Mouse (Mus musculus) forelimb bud, embryonic 11.5 days (tissue): ENCODE results near the gene Aes.

Experiments used
- DNase-seq: peaks from one replicate; pipeline ENCODE4 v3.0.0-alpha.2; 2012; ENCODE audit warnings: low read depth, low spot score

Aes gene

DNA sequence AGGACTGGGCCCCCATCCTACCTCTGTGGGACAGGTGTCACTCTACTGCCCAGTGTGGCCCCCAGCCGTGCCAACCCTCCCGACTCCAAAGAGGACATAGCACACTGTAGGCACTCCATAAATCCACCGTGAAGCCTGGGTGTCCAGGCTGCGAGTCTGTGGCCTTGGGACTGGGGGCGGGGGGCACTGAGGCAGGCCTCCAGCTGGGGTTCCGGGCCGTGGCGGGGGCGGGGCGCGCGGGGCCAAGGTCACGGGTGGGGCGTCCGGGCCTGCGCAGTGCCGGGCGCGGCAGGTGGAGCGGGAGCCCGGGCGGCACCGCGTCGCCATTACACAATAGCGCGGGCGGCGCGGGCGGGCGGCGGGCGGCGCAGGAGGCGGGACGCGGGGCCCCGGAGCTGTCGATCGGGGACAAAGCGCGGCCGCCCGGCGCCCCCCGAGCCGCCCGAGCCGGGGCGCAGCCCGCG lies at the start of gene Aes:
TSS of gene Aes (plus strand) at position 326 of the 464 bp plus-strand sequence.
- DNase-seq = no peak

DNA sequence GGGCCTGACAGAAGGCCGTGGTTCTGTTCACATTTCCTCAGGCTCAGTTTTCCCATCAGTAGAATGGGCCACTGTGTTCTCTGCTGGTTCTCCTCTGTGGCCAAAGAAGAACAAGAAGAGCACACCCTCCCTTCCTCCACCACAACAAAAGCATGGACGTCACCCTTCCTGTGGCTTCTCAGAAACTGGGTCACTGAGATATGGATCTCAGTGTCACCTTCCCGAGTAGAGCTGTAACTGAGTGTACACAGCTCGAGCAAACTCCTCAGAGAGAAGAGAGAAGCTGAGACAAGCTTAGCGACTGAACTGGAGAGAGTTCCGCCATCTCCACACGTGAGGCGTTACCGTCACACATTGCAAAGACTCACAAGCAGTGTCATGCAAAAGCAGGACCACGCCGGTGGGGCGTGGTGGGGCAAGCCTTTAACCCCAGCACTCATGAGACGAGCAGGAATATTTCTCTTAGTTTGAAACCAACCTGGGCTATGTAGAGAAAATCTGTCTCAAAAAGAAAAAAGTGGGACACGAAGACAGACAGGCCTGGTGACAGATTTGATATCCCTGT lies 49.0 kb upstream of the Aes start:
- no peak for DNase-seq

DNA sequence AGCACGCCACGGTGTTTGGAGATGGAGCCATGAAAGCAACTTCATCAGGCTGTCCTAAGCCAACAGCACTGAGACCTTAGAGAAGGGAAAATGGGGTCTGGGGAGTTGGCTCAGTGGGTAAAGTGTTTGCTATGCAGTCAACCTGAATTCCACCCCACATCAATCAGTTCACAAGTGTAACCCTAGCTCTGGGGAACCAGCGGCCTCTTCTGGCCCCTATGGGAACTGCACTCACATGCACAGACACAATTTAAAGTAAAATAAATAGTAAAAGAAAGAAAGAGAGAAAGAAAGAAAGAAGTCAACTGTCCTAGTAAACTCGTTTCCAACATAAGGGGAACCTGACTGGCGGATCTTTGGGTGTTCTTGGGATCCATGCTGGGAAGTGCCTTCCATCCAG lies 45.5 kb upstream of the Aes start:
- DNase-seq = no peak

DNA sequence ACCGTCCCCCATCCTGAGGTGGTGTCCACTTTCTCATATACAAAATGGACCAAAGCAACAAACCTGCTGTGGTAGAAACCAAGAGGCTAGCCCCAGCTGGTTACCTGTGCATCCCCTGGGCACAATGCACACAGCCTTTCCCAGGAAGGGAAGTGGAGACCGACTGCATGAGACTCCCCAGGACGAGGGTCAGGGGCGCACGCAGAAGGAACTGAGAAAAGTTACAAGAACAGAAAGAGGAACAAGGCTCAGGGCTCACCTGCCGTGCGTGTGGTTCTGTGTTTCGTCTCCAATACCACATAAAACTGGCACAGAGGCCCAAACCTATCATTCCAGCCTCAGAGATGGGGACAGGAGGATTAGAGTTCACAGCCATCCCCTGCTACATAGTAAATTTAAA lies 42.1 kb upstream of the Aes start:
- DNase-seq = no peak

DNA sequence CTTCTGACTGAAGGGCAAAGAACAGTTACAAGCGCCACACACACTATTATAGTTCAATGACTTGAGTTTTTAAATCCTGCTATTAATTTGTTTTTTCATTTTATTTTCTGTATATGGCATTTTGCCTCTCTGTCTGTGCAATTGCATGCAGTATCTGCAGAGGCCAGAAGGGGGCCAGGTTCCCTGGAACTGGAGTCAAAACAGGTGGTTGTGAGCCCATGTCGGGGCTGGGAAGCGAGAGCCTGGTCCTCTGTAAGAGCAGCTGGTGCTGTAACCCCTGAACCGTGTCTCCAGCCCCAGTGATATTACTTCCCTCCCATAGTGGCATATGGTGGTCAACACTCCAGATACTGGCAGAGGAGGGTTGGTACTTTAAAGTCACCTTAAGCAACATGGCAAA lies 40.7 kb upstream of the Aes start:
- peak; percentile 63 for DNase-seq

DNA sequence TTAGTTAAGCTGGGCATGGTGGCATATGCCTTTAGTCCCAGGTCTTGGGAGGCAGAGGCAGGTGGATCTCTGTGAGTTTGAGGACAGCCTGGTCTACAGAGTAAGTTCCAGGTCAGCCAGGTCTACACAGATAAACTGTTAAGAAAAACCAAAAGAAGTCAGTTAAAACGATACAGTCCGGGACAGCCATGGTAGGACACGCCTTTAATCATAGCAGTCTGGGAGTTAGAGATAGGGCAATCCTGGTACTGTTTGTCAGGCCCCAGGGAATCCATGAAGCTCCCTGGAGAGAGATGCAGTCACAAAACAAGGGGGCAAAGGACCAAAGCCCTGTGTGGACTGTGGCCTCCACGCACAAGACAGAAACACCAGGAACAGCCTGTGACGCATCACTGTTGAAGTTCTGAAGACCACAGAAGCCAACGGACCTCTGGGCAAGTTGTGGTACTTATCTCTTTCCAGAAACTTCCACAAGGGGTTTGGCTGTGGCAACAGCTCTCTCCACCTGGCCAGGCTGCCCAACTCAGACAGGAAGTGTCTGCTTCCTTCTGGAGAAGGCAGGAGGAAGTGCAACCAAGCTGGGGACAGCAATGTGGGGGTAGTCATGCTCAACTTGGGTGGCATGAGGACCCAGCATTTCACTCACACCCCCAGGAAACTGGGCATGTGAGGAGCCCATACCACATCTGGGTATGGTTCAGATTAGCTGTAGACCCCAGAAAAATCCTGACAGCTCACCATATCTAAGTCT lies 39.9 kb upstream of the Aes start:
- no peak for DNase-seq

DNA sequence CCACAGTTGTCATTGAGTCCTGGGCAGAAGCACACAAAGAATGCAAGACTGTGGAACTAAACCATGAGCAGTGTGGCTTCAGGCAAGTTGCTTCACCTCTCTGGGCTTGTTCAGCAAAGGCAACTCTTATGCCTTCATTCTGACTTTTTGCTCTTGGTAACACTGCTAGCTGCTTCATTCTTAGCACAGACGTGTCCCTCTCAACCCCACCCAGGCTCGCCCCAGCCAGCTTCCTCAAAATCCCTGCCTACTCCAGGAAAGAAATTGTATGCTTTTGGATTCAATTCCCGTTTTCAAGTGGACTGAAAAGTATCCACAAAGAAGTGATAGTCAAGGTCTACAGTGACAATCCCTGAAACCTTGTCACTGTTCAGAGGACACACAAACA lies 39.3 kb upstream of the Aes start:
- no peak for DNase-seq

DNA sequence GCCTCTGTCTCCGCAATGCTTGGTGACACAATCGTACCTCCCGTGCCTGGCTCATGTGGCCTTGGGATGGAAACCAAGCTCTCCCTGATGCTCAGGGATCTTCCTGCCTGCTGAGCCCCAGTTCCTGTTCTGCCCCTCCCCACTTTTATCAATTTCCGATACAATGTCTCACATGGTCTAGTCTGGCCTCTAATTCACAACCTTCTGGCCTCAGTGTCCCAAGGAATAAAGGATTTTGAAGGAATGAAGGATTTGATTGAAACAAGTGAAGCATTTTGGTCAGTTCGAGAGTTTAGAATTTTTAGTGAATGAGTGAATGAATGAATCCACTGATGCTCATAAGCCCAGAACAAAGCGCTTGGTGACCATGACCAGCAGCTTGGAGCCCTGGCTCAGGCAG lies 36.1 kb upstream of the Aes start:
- no peak for DNase-seq

DNA sequence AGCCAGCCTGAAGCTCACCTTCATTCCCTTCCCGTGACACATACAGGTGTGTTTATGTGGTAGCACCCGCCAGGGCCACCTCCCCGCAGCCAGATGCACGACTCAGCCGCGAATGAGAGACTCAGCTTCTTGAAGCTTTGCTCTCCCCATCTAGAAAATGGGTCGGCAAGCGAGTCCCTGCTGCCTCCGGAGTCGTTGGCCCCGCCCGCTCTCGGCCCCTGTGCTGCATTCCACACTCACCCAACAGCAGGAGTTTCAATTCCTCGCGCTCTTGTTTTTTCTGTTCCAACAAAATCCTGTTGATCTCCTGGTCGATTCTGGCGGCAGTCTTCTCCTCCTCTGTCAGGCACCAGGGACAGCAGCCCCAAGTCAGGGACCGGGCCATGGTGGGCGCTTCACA lies 35.7 kb upstream of the Aes start:
- no peak for DNase-seq

DNA sequence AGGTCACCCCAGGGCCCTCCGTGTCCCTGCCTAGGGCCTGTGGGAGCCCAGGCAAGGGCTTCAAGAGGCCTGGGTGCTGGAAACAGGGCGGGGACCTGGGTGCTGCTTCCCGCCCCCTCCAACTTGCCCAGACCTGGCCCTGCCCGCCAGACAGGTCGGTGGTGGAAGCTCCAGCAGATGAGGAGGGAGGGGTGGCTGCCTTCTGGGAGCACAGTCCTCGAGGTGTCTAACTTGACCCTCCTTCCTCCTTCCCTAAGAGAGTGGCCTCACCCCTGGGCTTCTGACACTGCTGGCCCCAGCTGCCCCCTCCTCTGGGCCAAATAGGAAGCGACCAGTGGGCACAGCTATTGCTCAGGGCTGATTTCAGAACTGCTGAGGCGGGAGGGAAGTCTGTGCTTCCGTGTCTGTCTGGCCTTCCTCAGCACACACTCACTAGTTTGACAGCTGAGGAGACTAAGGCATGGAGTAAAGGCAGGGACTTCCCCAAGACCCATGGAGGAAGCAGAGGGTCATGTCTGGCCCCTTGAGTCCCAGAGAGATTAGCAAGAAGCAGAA lies 35.2 kb upstream of the Aes start, which contains the start of gene Gna15:
TSS of gene Gna15 (minus strand) at position 175 of the 555 bp plus-strand sequence.
- no peak for DNase-seq

DNA sequence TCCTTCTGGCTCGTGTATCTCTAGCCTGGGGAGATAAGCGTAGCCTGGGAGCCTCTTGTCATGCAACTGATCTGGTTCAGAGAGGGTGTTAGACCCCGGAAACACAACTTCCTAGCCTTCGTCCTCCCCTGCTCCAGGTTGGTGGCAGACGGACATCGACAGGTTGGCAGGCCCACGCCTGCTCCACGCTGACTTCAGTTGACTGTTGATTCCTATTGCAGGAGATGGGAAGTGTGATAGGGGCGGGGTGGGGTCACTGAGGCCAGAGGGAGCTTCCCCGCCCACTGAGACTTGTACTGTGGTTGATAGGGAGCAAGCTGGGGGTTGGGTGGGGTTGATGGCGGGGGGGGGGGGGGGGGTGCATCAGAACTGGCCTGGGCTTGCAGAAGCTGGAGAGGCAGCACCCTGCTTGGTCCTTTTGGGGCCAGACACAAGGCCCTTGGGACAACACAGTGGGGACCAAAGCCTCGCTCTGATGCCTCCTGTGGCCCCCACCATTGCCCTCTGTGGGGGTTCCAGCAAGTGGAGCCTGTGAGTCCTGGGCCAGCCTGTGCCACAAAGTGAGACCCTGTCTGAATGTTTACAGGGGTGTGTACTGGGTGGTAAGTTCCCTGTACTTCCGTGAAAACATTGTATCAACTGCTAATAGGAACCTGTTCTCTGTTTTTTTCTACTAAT lies 34.1 kb upstream of the Aes start:
- no peak for DNase-seq

DNA sequence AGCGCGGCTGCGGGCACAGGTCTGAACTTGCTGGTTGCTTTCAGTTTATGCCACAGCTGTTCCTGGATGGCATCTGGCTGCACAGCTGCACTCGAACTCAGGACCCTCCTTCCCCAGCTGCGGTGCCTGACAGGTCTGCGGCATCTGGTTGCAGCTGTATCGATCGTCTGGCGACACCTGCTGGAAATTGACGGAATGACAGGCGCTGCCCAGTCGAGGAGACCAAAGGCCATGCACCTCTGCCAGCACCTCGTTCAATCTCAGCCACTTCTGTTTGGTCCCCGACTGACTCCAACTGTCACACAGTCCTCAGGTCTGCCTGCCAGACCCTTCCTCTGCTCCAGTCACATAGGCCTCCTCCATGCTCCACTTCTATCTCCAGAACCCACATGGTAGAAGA lies 32.5 kb upstream of the Aes start:
- DNase-seq = peak; percentile 73

DNA sequence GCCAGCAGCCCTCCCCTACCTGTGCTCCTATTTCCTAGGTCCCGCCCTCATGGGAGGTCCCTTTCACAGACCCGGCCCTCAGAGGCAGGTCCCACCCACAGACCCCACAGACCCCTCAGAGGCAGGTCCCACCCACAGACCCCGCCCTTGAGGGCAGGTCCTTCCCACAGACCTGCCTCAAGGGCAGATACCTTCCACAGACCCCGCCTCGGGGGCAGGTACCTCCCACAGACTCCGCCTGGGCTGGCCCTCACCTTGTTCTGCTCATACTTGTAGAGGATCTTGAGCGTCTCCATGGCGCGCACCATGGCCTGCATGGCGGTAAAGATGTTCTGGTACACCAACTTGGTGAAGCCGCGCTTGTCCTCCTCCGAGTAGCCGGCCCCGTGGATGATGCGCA lies 24.5 kb upstream of the Aes start:
- no peak for DNase-seq

DNA sequence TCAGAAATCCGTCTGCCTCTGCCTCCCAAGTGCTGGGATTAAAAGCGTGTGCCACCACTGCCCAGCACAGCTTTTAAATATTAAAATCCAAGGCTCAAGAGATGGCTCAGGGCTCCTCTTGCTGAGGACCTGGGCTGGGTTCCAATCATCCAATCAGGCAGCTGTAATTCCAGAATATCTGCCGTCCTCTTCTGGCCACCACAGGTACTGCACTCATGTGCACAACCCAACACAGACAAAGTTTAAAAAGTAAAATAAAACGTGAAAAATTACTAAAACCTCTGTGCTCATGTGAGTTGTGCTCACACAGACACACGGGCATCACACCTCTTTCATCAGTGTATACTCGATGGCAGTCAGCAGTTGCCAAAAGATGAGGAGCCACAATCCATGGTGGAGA lies 22.6 kb upstream of the Aes start:
- no peak for DNase-seq

DNA sequence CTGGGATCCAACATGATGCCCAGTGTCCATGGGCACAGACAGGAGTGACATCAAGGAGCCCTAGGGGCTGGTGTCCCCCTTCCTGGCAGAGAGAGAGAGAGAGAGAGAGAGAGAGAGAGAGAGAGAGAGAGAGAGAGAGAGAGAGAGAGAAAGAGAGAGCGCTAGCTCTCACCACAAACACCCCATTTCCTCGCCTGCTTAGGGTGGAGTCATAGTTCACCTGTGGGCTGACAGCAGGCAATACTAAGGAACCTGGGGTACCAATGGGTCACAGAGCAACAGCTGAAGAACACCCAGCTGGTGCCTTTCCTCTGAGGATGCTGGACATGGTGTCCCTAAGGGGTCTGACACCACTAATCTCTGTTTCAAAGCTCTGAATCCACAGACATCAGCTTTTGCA lies 21.9 kb upstream of the Aes start:
- no peak for DNase-seq

DNA sequence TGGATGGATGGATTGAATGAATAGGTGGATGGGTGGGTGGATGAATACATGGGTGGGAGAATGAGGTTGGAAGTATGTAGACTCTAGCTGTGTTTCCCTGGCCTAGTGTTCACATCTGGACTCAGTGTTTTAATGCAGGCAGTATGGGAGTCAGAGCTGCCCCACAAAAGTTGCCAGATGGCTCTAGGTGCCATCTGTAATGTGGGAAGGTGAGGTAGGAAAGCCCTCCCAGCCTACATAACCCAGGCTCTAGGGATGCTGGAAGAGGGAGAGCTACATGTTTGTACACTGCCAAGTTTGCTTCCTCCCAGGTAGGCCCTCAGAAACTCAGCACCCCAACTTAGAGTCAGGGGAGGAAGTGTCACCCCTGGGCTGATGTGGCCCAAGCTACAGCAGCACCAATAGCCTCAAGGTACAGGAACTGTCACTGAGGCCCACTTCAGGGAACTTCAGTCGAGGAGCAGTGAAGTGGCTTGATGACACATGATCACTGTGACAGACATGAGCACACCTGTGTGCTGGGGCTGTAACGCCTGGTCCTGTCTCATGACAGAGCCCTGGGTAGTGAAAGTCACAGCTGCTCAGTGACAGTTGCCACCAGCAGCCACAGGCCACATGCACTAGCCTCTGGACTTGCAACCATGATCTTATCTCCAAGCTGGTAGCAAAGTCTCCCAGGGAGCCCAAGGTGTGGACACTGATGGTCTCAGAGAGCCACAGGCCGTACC lies 20.8 kb upstream of the Aes start:
- DNase-seq = no peak

DNA sequence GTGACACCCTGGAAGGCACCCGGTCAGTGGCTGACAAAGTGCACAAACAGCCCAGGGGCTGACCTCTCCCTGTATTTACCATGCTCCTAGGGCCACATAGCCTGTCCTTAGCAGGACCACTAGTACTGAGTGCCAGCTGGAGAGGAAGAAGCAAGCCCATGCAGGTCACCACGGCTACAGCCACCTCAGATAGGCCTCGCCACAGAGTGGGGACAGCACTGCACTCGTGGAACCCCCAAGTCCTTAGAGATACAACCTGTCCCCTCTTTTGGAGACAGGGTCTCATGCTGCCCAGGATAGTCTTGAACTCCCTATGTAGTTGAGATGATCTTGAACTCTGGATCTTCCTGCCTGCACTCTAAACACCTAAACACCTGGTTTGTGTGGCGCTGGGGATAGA lies 17.9 kb upstream of the Aes start:
- no peak for DNase-seq

DNA sequence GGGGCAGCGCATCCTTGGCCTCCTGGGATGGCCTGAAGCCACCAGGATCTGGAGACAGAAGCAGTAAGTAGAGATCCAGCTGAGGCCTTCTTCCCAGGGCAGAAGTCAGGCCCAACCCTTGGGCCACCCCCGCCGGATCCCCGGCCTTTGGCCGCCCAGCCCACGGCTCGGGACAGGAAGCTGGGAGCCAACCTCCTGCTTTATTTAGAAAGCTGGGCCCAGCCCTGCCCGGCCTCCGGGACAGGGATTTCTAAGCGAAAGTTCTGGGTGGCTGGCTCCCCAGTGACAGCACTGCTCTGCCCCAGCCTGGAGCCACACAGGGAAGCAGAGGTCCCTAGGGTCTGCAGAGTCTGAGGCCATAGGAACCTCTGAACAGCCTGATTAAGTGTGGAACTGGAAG lies 17.5 kb upstream of the Aes start:
- DNase-seq = no peak

DNA sequence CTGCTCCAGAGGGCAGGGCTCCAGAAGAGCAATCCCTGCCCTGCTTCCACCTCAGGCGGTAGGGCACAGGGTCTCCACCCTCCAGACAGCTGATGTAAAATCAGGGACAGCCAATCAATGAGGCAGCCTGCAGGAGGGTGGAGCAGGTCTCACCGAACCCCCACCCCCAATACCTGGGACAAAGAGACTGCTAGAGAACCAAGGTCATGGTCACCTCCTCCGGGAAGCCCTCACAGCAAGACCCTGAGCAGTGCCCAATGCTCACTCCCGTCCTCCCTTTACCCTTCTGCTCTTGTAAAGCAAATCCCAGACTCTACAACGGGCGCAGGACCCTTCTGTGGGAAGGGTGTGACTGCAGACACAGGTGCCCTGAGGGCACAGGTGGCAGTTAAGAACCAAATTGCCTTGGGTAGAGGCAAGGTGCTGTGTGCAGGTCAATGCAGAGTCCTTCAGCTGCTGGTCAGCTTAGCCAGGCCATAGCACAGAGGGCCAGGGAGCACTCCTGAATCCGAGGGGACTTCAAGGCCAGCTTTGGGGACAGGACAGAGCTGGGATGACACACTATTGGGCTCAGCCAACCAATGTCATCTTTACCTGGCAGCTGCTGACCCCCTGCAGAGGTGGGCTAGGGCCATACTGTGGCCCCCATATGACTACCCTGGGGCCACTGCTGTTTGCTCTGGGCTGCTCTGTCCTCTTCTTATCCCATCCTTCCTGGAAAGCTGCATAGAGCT lies 16.4 kb upstream of the Aes start:
- no peak for DNase-seq

DNA sequence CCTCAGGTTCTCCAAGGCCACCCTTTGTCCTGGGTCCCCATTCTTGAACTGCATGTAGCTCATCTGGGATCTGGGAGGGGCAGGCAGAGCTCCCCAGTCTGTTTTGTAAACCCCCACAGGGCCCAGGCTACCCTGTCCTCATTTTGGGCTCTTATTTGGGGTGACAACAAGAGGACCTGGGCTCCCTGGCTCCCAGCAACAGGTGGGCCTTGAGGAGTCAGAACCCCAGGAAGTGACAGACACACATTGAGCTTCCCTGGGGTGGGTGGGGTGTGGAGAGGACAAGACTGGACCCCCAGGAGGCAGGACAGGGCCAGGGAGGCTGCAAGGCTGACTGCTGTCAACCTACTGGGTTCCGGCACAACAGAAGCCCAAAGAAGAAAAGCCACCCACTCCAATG lies 15.7 kb upstream of the Aes start:
- DNase-seq = no peak
